Mouse (Mus musculus): ENCODE data around the gene Slc2a8.

DNA sequence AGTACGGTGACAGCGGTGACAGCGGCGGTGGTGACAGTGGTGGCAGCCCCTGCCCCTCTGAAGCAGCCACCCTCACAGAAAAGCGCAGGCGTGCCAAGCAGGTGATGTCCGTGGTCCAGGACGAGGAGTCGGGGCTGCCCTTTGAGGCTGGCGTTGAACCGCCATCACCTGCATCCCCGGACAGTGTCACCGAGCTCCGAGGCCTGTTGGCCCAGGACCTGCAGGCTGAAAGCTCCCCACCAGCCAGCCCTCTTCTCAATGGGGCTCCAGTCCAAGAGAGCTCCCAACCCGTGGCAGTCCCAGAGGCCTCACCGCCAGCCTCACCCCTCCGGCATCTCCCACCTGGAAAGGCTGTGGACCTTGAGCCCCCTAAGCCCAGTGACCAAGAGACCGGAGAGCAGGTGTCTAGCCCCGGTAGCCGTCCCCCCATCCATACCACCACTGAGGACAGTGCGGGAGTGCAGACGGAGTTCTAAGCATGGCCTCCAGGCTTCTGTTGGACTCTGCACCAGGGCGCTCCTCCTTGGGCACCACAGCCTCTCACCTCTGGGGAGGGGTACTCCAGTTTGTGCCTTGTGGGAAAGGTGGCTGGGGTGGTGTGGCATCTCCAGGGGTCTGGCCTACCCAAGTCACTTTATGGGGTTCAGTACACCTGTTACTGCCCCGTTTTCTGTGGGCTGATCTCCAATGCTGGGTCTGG is 58.2 kb downstream of the Slc2a8 start:
- TF ChIP-seq GATA1 (IDR thresholded peaks at IDR 0.05; ENCODE audit: low read length) (no peak), TAL1 (IDR thresholded peaks at IDR 0.05; ENCODE audit: low read length) (no peak)
